Mouse (Mus musculus): Measurements from ENCODE around the gene Olfr56. TPM values are rescaled to one million over a fixed set of nuclear protein-coding genes. Genes with fewer than 3 reads are reported as not detected.
"Not testable (repeated sequence)": the region's sequence is repeated elsewhere in the genome, so short reads cannot be mapped to it uniquely, and the experiment has no call there.

Olfr56 gene
- polyA plus RNA-seq (2015; fragmentation: Nextera tagmentation; extraction: Ambion mirVana), result not detected in 2 replicates

- not testable (repeated sequence) for ATAC-seq (ENCODE audit: low read depth); H3K4me1 ChIP-seq (replicated peaks; ENCODE audit: control insufficient read depth, insufficient read depth, low read length); H3K9me3 ChIP-seq (ENCODE audit: control insufficient read depth, low read length); H3K27ac ChIP-seq (ENCODE audit: low read length); H3K36me3 ChIP-seq (ENCODE audit: control insufficient read depth, insufficient read depth, low read length); H3K4me2 ChIP-seq (ENCODE audit: low read depth, low read length); H3K9ac ChIP-seq (ENCODE audit: low read length); H3K27me3 ChIP-seq (ENCODE audit: control insufficient read depth, insufficient read depth, low read depth, low read length); H3K4me3 ChIP-seq (ENCODE audit: low read length)
- no CpG with 5 or more reads among the region's 1 CpGs for WGBS
These were observed at the start of gene Olfr56 for GRCm38 (mm10) chr11:48978240-48978939. TSS of gene Olfr56 (plus strand) at chr11:48978889.

- not testable (repeated sequence) for H3K9me3 ChIP-seq (ENCODE audit: control insufficient read depth, low read length); H3K4me3 ChIP-seq (ENCODE audit: low read length); H3K36me3 ChIP-seq (ENCODE audit: control insufficient read depth, insufficient read depth, low read length); H3K27ac ChIP-seq (ENCODE audit: low read length); H3K9ac ChIP-seq (ENCODE audit: low read length); ATAC-seq (ENCODE audit: low read depth); H3K27me3 ChIP-seq (ENCODE audit: control insufficient read depth, insufficient read depth, low read depth, low read length); H3K4me2 ChIP-seq (ENCODE audit: low read depth, low read length); H3K4me1 ChIP-seq (replicated peaks; ENCODE audit: control insufficient read depth, insufficient read depth, low read length)
- WGBS, result 47% methylated on average over 1 of the region's 1 CpGs
These were observed 45.3 kb upstream of the Olfr56 start for GRCm38 (mm10) chr11:48933422-48933821.

- not testable (repeated sequence) for H3K4me3 ChIP-seq (ENCODE audit: low read length); H3K9me3 ChIP-seq (ENCODE audit: control insufficient read depth, low read length); H3K4me2 ChIP-seq (ENCODE audit: low read depth, low read length); H3K27me3 ChIP-seq (ENCODE audit: control insufficient read depth, insufficient read depth, low read depth, low read length); H3K36me3 ChIP-seq (ENCODE audit: control insufficient read depth, insufficient read depth, low read length); H3K4me1 ChIP-seq (replicated peaks; ENCODE audit: control insufficient read depth, insufficient read depth, low read length); H3K27ac ChIP-seq (ENCODE audit: low read length); H3K9ac ChIP-seq (ENCODE audit: low read length)
- WGBS, result 0% methylated on average over 1 of the region's 1 CpGs
- peak; percentile 52; the same call in 1 of the 2 replicates for ATAC-seq (ENCODE audit: low read depth)
These were observed 44.8 kb upstream of the Olfr56 start for GRCm38 (mm10) chr11:48933923-48934322.

- no CpG with 5 or more reads among the region's 3 CpGs for whole genome bisulfite sequencing
- H3K4me2 ChIP-seq (ENCODE audit: low read depth, low read length); H3K36me3 ChIP-seq (ENCODE audit: control insufficient read depth, insufficient read depth, low read length); ATAC-seq (ENCODE audit: low read depth); H3K9ac ChIP-seq (ENCODE audit: low read length); H3K4me3 ChIP-seq (ENCODE audit: low read length); H3K4me1 ChIP-seq (replicated peaks; ENCODE audit: control insufficient read depth, insufficient read depth, low read length); H3K27ac ChIP-seq (ENCODE audit: low read length); H3K9me3 ChIP-seq (ENCODE audit: control insufficient read depth, low read length); H3K27me3 ChIP-seq (ENCODE audit: control insufficient read depth, insufficient read depth, low read depth, low read length): not testable (repeated sequence)
These were observed 43.4 kb upstream of the Olfr56 start for GRCm38 (mm10) chr11:48935291-48935690.

- H3K27me3 ChIP-seq (ENCODE audit: control insufficient read depth, insufficient read depth, low read depth, low read length); H3K9me3 ChIP-seq (ENCODE audit: control insufficient read depth, low read length); H3K9ac ChIP-seq (ENCODE audit: low read length); H3K4me3 ChIP-seq (ENCODE audit: low read length); H3K36me3 ChIP-seq (ENCODE audit: control insufficient read depth, insufficient read depth, low read length); H3K4me1 ChIP-seq (replicated peaks; ENCODE audit: control insufficient read depth, insufficient read depth, low read length); H3K4me2 ChIP-seq (ENCODE audit: low read depth, low read length): not testable (repeated sequence)
- H3K27ac ChIP-seq (ENCODE audit: low read length), result peak overlapping the region; percentile 73
- ATAC-seq (ENCODE audit: low read depth), result peak; percentile 84
These were observed 39.4 kb upstream of the Olfr56 start for GRCm38 (mm10) chr11:48939286-48939685.

- ATAC-seq (ENCODE audit: low read depth); H3K4me2 ChIP-seq (ENCODE audit: low read depth, low read length); H3K4me1 ChIP-seq (replicated peaks; ENCODE audit: control insufficient read depth, insufficient read depth, low read length); H3K27ac ChIP-seq (ENCODE audit: low read length); H3K9ac ChIP-seq (ENCODE audit: low read length); H3K9me3 ChIP-seq (ENCODE audit: control insufficient read depth, low read length); H3K27me3 ChIP-seq (ENCODE audit: control insufficient read depth, insufficient read depth, low read depth, low read length); H3K36me3 ChIP-seq (ENCODE audit: control insufficient read depth, insufficient read depth, low read length); H3K4me3 ChIP-seq (ENCODE audit: low read length): not testable (repeated sequence)
- WGBS, result 89% methylated on average over 6 of the region's 6 CpGs
These were observed 32.6 kb upstream of the Olfr56 start, which contains the start of gene Psme2b for GRCm38 (mm10) chr11:48946090-48946489. TSS of gene Psme2b (minus strand) at chr11:48946190.

GRCm38 (mm10) chr11:48974686-48975085 lies 4.0 kb upstream of the Olfr56 start:
- H3K27ac ChIP-seq (ENCODE audit: low read length); H3K4me2 ChIP-seq (ENCODE audit: low read depth, low read length); ATAC-seq (ENCODE audit: low read depth); H3K4me3 ChIP-seq (ENCODE audit: low read length); H3K9me3 ChIP-seq (ENCODE audit: control insufficient read depth, low read length); H3K27me3 ChIP-seq (ENCODE audit: control insufficient read depth, insufficient read depth, low read depth, low read length); H3K36me3 ChIP-seq (ENCODE audit: control insufficient read depth, insufficient read depth, low read length); H3K9ac ChIP-seq (ENCODE audit: low read length); H3K4me1 ChIP-seq (replicated peaks; ENCODE audit: control insufficient read depth, insufficient read depth, low read length): not testable (repeated sequence)
- WGBS, result no CpG with 5 or more reads among the region's 1 CpGs

- WGBS, result no CpG with 5 or more reads among the region's 3 CpGs
- not testable (repeated sequence) for H3K9me3 ChIP-seq (ENCODE audit: control insufficient read depth, low read length); H3K36me3 ChIP-seq (ENCODE audit: control insufficient read depth, insufficient read depth, low read length); H3K4me3 ChIP-seq (ENCODE audit: low read length); H3K27ac ChIP-seq (ENCODE audit: low read length); H3K4me1 ChIP-seq (replicated peaks; ENCODE audit: control insufficient read depth, insufficient read depth, low read length); H3K9ac ChIP-seq (ENCODE audit: low read length); H3K4me2 ChIP-seq (ENCODE audit: low read depth, low read length); H3K27me3 ChIP-seq (ENCODE audit: control insufficient read depth, insufficient read depth, low read depth, low read length)
- peak; percentile 38; the same call in 1 of the 2 replicates for ATAC-seq (ENCODE audit: low read depth)
These were observed 562 bp downstream of the Olfr56 start, which contains the start of gene 9930111J21Rik1 for GRCm38 (mm10) chr11:48979251-48979650. TSS of gene 9930111J21Rik1 (minus strand) at chr11:48979398.

- not testable (repeated sequence) for ATAC-seq (ENCODE audit: low read depth); H3K27me3 ChIP-seq (ENCODE audit: control insufficient read depth, insufficient read depth, low read depth, low read length); H3K4me1 ChIP-seq (replicated peaks; ENCODE audit: control insufficient read depth, insufficient read depth, low read length); H3K4me3 ChIP-seq (ENCODE audit: low read length); H3K27ac ChIP-seq (ENCODE audit: low read length); H3K36me3 ChIP-seq (ENCODE audit: control insufficient read depth, insufficient read depth, low read length); H3K4me2 ChIP-seq (ENCODE audit: low read depth, low read length); H3K9ac ChIP-seq (ENCODE audit: low read length); H3K9me3 ChIP-seq (ENCODE audit: control insufficient read depth, low read length)
- WGBS, result no CpG with 5 or more reads among the region's 5 CpGs
These were observed 1.4 kb downstream of the Olfr56 start for GRCm38 (mm10) chr11:48980052-48980451.

All from lung, embryonic 16.5 days (tissue).